Comparison of ENCODE assay signal across 12 mouse cellular contexts in genomic region chr17:23683226-23683625, GRCm38 (mm10). TPM values are rescaled to one million over a fixed set of nuclear protein-coding genes. Genes with fewer than 3 reads are reported as not detected.
A peak's percentile ranks its signal among the peaks of the same experiment; 100 is the strongest.
DNase-seq lines count a peak whose midpoint lies in the region; ATAC-seq and TF ChIP-seq lines count a peak whose summit lies in the region.
"Had no signal": no experiment of that assay in that cellular context is flagged by ENCODE, and none has a peak within 500 bp of the region (broad histone marks: within the 10 kb centered on the region; RNA-seq: fewer than 3 reads in every experiment).

No protein-coding gene starts in this region.

- 7% methylated on average over 15 of the region's 15 CpGs for WGBS in kidney, postnatal 0 days

- no peaks in the 10 kb centered on the region for H3K36me3 ChIP-seq in kidney, postnatal 0 days (ENCODE audit: insufficient read depth, low read length)
- peaks cover 14% of the 10 kb centered on the region for H3K36me3 ChIP-seq in E14TG2a.4 (ENCODE audit: insufficient read depth, low read length)
- H3K36me3 ChIP-seq: intestine, embryonic 15.5 days had no signal

- peak overlapping the region; percentile 54 for H3K4me2 ChIP-seq in kidney, postnatal 0 days (ENCODE audit: low read length)
- H3K4me2 ChIP-seq: intestine, embryonic 15.5 days had no signal

- DNase-seq in kidney, postnatal 0 days (ENCODE audit: low spot score) = no peak
- DNase-seq in kidney, adult 9 months = no peak
- peak; percentile 80 for DNase-seq in 3134 (ENCODE audit: extremely low read depth, insufficient read length, low spot score)
- no peak for DNase-seq in thymus, postnatal 36 days
- DNase-seq in left cerebral cortex, adult 9 months (ENCODE audit: low spot score in 2 of 2) = no peak

- H3K4me1 ChIP-seq in kidney, postnatal 0 days (replicated peaks; ENCODE audit: insufficient read depth, low read length) = peaks cover 10% of the 10 kb centered on the region; the same call in 1 of the 2 replicates
- peaks cover 74% of the 10 kb centered on the region for H3K4me1 ChIP-seq in E14TG2a.4 (replicated peaks; ENCODE audit: low read depth, low read length)

- H3K27me3 ChIP-seq in kidney, postnatal 0 days (ENCODE audit: insufficient read depth, low read length) = peaks cover 10% of the 10 kb centered on the region; the same call in 1 of the 2 replicates
- H3K27me3 ChIP-seq in E14TG2a.4 (ENCODE audit: insufficient read depth, low read length) = peaks cover 54% of the 10 kb centered on the region

- H3K27ac ChIP-seq in kidney, postnatal 0 days = peak overlapping the region; percentile 84
- H3K27ac ChIP-seq: intestine, embryonic 15.5 days had no signal

- ATAC-seq in kidney, postnatal 0 days (replicated peaks; ENCODE audit: low FRiP score, low read depth) = 0 out of 2 replicates have a peak, but pooled peaks have one; percentile 4
- ATAC-seq in granulocyte monocyte progenitor cell, adult 5-6 weeks (replicated peaks; ENCODE audit: poor library complexity, severe bottlenecking) = 0 out of 2 replicates have a peak, but pooled peaks have one; percentile 11
- ATAC-seq: intestine, embryonic 15.5 days had no signal

- H3K9ac ChIP-seq in kidney, postnatal 0 days (ENCODE audit: low read depth, low read length) = peak overlapping the region; percentile 35
- H3K9ac ChIP-seq: intestine, embryonic 15.5 days had no signal

- peak overlapping the region; percentile 33 for H3K4me3 ChIP-seq in kidney, postnatal 0 days (replicated peaks; ENCODE audit: low read depth, low read length)
- peak overlapping the region; percentile 73 for H3K4me3 ChIP-seq in E14TG2a.4 (replicated peaks; ENCODE audit: low read length)
- H3K4me3 ChIP-seq: intestine, embryonic 15.5 days had no signal

- no peak for TF ChIP-seq CTCF in kidney, postnatal 0 days (IDR thresholded peaks at IDR 0.05; ENCODE audit: low read depth)
- TF ChIP-seq CTCF in E14TG2a.4 (conservative IDR thresholded peaks at IDR 0.05; ENCODE audit: low read length) = no peak

- no peaks in the 10 kb centered on the region for H3K9me3 ChIP-seq in kidney, postnatal 0 days (replicated peaks; ENCODE audit: low read length)
- H3K9me3 ChIP-seq in E14TG2a.4 (ENCODE audit: low read length) = no peaks in the 10 kb centered on the region
- H3K9me3 ChIP-seq: intestine, embryonic 15.5 days had no signal

RNA-seq across cellular contexts. Expression of gene Cldn9, which starts 0.6 kb away (rescaled TPM):
- 41.2 and 41.8 TPM in 2 replicates for polyA plus RNA-seq in kidney, postnatal 0 days (2015; fragmentation: Nextera tagmentation; extraction: Ambion mirVana)
- not detected in 2 replicates for total RNA-seq in granulocyte monocyte progenitor cell, adult 5-6 weeks (2014; fragmentation: Nextera tagmentation)
- total RNA-seq in granulocyte monocyte progenitor cell, adult 5-6 weeks (2017) = not detected in 2 replicates
- total RNA-seq: liver, adult 2 months had no signal
- polyA plus RNA-seq: liver, adult 2 months had no signal

RNA-seq across cellular contexts. Expression of gene Cldn6, which starts 4.2 kb away (rescaled TPM):
- 131 and 155 TPM in 2 replicates for polyA plus RNA-seq in kidney, postnatal 0 days (2015; fragmentation: Nextera tagmentation; extraction: Ambion mirVana)
- 0.67 TPM in 1 of 2 replicates, not detected in the other for total RNA-seq in granulocyte monocyte progenitor cell, adult 5-6 weeks (2014; fragmentation: Nextera tagmentation)
- total RNA-seq in granulocyte monocyte progenitor cell, adult 5-6 weeks (2017) = not detected in 2 replicates
- total RNA-seq: layer of hippocampus, adult 8-10 months; liver, adult 2 months; MEL had no signal
- polyA plus RNA-seq: cortical plate, adult 2 months had no signal

RNA-seq across cellular contexts. Expression of gene Tnfrsf12a, which starts 6.0 kb away (rescaled TPM):
- 47.0 and 50.0 TPM in 2 replicates for polyA plus RNA-seq in kidney, postnatal 0 days (2015; fragmentation: Nextera tagmentation; extraction: Ambion mirVana)
- total RNA-seq in granulocyte monocyte progenitor cell, adult 5-6 weeks (2014; fragmentation: Nextera tagmentation) = 5.1 and 7.8 TPM in 2 replicates
- 4.7 and 7.7 TPM in 2 replicates for total RNA-seq in granulocyte monocyte progenitor cell, adult 5-6 weeks (2017)

RNA-seq across cellular contexts. Expression of gene Thoc6, which starts 9.5 kb away (rescaled TPM):
- 32.3 and 35.5 TPM in 2 replicates for polyA plus RNA-seq in kidney, postnatal 0 days (2015; fragmentation: Nextera tagmentation; extraction: Ambion mirVana)
- 49.8 and 50.2 TPM in 2 replicates for total RNA-seq in granulocyte monocyte progenitor cell, adult 5-6 weeks (2014; fragmentation: Nextera tagmentation)
- total RNA-seq in granulocyte monocyte progenitor cell, adult 5-6 weeks (2017) = 37.1 and 39.3 TPM in 2 replicates

RNA-seq across cellular contexts. Expression of gene Hcfc1r1, which starts 9.8 kb away (rescaled TPM):
- polyA plus RNA-seq in kidney, postnatal 0 days (2015; fragmentation: Nextera tagmentation; extraction: Ambion mirVana) = 116 and 120 TPM in 2 replicates
- total RNA-seq in granulocyte monocyte progenitor cell, adult 5-6 weeks (2014; fragmentation: Nextera tagmentation) = 48.9 and 51.5 TPM in 2 replicates
- total RNA-seq in granulocyte monocyte progenitor cell, adult 5-6 weeks (2017) = 13.5 and 16.6 TPM in 2 replicates
